Mouse (Mus musculus): Measurements from ENCODE around the gene Ace.

DNA sequence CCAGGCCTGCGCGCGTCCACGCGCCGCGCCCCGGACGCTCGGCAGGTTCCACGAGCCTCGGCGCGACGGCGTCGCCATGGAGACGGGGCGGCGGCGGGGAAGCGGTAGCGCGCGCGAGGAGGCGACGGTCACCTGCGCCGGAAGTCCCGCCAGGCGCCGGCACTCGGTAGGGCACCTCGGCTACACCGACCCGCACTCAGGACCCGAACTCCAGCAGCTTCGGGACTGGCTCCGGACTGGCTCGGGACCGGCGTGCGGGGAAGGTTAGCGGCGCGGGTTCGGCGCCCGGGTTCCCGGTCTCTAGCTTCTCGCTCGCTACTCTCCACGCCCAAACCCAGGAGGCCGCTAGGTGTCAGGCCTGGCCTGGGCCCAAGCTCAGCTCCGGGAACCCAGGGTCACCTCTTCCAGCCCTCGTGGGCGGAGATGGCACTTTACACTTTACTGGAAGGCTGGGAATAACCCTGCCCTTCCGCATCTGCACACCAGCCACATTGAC, 23.6 kb upstream of the Ace start:
- TF ChIP-seq MYOD1 (IDR thresholded peaks at IDR 0.05; ENCODE audit: control insufficient read depth in 1 of 3, insufficient read length in 2 of 3, low read depth in 2 of 3) (no peak), USF1 (IDR thresholded peaks at IDR 0.05; ENCODE audit: low read depth) (no peak), POLR2A (IDR thresholded peaks at IDR 0.05; ENCODE audit: insufficient read length, low read depth) (no peak), MAX (IDR thresholded peaks at IDR 0.05; ENCODE audit: low read depth) (no peak), E2F4 (IDR thresholded peaks at IDR 0.05; ENCODE audit: insufficient read depth) (no peak), POLR2AphosphoS2 (IDR thresholded peaks at IDR 0.05; ENCODE audit: insufficient read length, low read depth) (no peak), TCF12 (IDR thresholded peaks at IDR 0.05; ENCODE audit: insufficient read depth, poor library complexity, severe bottlenecking) (no peak), CEBPB (IDR thresholded peaks at IDR 0.05; ENCODE audit: insufficient read depth, poor library complexity, severe bottlenecking) (no peak), SRF (IDR thresholded peaks at IDR 0.05; ENCODE audit: control insufficient read depth, insufficient read length, low read depth) (no peak), MYOG (IDR thresholded peaks at IDR 0.05; ENCODE audit: control insufficient read depth in 1 of 3, insufficient read depth in 1 of 3, insufficient read length in 2 of 3, low read depth in 2 of 3) (no peak)
